Mouse (Mus musculus) left cerebral cortex, postnatal 14 days (tissue): ENCODE results near the gene Gm21409. TPM values are rescaled to one million over a fixed set of nuclear protein-coding genes. Genes with fewer than 3 reads are reported as not detected.
"Not testable (repeated sequence)": the region's sequence is repeated elsewhere in the genome, so short reads cannot be mapped to it uniquely, and the experiment has no call there.

ENCODE experiments used
- DNase-seq, 2 experiments: peaks; one replicate each; pipeline ENCODE4 v3.0.0; 2021 to 2022; ENCODE audit warnings: low spot score in 2 of 2, mixed read lengths in 1 of 2
- intact Hi-C: fragments of 180-260 bp; cut with DNase I; formaldehyde crosslinking; loops from one replicate; pipeline ENCODE4 v1.15.1; 2025
- long read RNA-seq, 2 experiments: library from polyadenylated mRNA; stranded (forward); transcript quantifications; one replicate each; pipeline ENCODE4 v2.0.0; 2021
- total RNA-seq, 2 experiments: library from RNA; stranded (reverse); gene quantifications; 2 replicates each; pipeline ENCODE4 v1.2.3; 2021

Gm21409 gene
- not detected for total RNA-seq
- long read RNA-seq, experiment 1, result 0 reads
- long read RNA-seq, experiment 2, result 0 reads

DNA sequence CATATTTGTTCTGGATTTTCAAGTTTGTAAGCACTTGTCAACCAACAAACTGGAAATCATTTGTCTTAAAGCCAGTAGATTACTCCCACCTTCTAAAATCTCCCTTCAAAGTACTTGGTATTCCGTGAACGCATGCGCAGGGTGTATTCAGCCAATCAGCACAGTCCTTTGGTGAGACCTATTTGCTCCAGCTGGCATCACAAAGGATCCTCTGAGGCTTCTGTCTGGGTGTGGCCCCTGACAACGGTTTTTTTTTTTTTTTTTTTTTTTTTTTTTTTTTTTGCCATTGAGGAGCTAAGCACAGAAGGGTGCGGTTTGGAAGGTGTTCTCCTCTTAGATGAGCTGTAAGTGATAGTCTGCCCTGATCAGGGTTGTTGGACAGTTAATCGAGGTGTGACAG lies at the start of gene Gm21409:
Gene Gm21409, plus strand, starts transcription at position 301 of the 400 bp plus-strand sequence.
- intact Hi-C loops, DNase-seq: not testable (repeated sequence)

Other genes with a start within 250 kb of the Gm21409 start
- gene Gm21394, start 181.8 kb upstream of the Gm21409 start, total RNA-seq, result not detected